Mouse (Mus musculus) MEL (cell line): ENCODE measurements at regions not wholly inside any gene's neighbourhood (a gene's known extent, or its start where the extent isn't known, plus 50 kb on each side); places are given as distances from the start of the nearest gene placed in this dataset.

Experiments
- DNase-seq: peaks from one replicate; pipeline ENCODE4 v3.0.0; 2011; ENCODE audit warnings: low read depth, low spot score
- H3K27ac ChIP-seq: 2 replicates; pipeline ENCODE4 v1.5.1; 2012; ENCODE audit warnings: low read depth, mild to moderate bottlenecking, control low read depth, low read length, moderate library complexity; ENCODE audit not compliant: control insufficient read depth
- H3K27me3 ChIP-seq, 2 experiments: fragments of 150-350 bp in 1 of 2; sonication (generic) in 1 of 2; 2 replicates each; pipeline ENCODE4 v1.6.1; 2012; ENCODE audit warnings: low read length in 2 of 2, mild to moderate bottlenecking in 2 of 2, improper control_type of control experiment in 1 of 2, moderate library complexity in 1 of 2; ENCODE audit not compliant: insufficient read depth in 2 of 2, control insufficient read depth in 1 of 2
- H3K36me3 ChIP-seq, 2 experiments: 2 replicates each; pipeline ENCODE4 v1.6.1; 2012 to 2014; ENCODE audit warnings: low read length in 2 of 2, improper control_type of control experiment in 1 of 2, inconsistent platforms in 1 of 2, mild to moderate bottlenecking in 1 of 2; ENCODE audit not compliant: insufficient read depth in 2 of 2, control insufficient read depth in 1 of 2
- H3K4me1 ChIP-seq, 2 experiments: fragments of 150-350 bp in 1 of 2; sonication (generic) in 1 of 2; 2 replicates each; pipeline ENCODE4 v1.6.1; 2012; ENCODE audit warnings: low read length in 2 of 2, improper control_type of control experiment in 1 of 2, mild to moderate bottlenecking in 1 of 2; ENCODE audit not compliant: insufficient read depth in 2 of 2, control insufficient read depth in 1 of 2
- H3K4me3 ChIP-seq, 2 experiments: fragments of 150-350 bp in 1 of 2; sonication (generic) in 1 of 2; 2 replicates each; pipeline ENCODE4 v1.5.1; 2012; ENCODE audit warnings: low read depth in 2 of 2, low read length in 2 of 2, mild to moderate bottlenecking in 2 of 2, moderate library complexity in 2 of 2, control low read depth in 1 of 2, improper control_type of control experiment in 1 of 2; ENCODE audit not compliant: control insufficient read depth in 1 of 2, insufficient read depth in 1 of 2
- H3K79me2 ChIP-seq: 2 replicates; pipeline ENCODE4 v1.6.1; 2012; ENCODE audit warnings: mild to moderate bottlenecking, low read length, moderate library complexity; ENCODE audit not compliant: control insufficient read depth, poor library complexity, insufficient read depth
- H3K9ac ChIP-seq: 2 replicates; pipeline ENCODE4 v1.6.1; 2012; ENCODE audit warnings: low read depth, mild to moderate bottlenecking, control low read depth, low read length, moderate library complexity; ENCODE audit not compliant: control insufficient read depth, poor library complexity, severe bottlenecking
- H3K9me3 ChIP-seq: fragments of 150-350 bp; sonication (generic); replicated peaks from 2 replicates; pipeline ENCODE4 v1.6.1; 2012; ENCODE audit warnings: mild to moderate bottlenecking, low read length, improper control_type of control experiment, moderate library complexity; ENCODE audit not compliant: insufficient read depth
- BHLHE40 ChIP-seq: IDR thresholded peaks from 2 replicates; pipeline ENCODE4 v1.6.1; 2012; ENCODE audit warnings: low read depth, mild to moderate bottlenecking, inconsistent platforms, low read length, improper control_type of control experiment, borderline replicate concordance
- CHD1 ChIP-seq: IDR thresholded peaks from 2 replicates; pipeline ENCODE4 v1.6.1; 2012; ENCODE audit warnings: low read depth, mild to moderate bottlenecking, inconsistent platforms, low read length, improper control_type of control experiment
- CHD2 ChIP-seq: IDR thresholded peaks from 2 replicates; pipeline ENCODE4 v1.6.1; 2011; ENCODE audit warnings: low read length, improper control_type of control experiment
- E2F4 ChIP-seq: IDR thresholded peaks from 2 replicates; pipeline ENCODE4 v1.6.1; 2011; ENCODE audit warnings: low read depth, low read length, improper control_type of control experiment, borderline replicate concordance
- GABPA ChIP-seq: IDR thresholded peaks from 2 replicates; pipeline ENCODE4 v1.6.1; 2012; ENCODE audit warnings: low read depth, mild to moderate bottlenecking, inconsistent platforms, low read length, improper control_type of control experiment, moderate library complexity
- GATA1 ChIP-seq: IDR thresholded peaks from 2 replicates; pipeline ENCODE4 v1.6.1; 2011; ENCODE audit warnings: low read depth, low read length, improper control_type of control experiment
- HCFC1 ChIP-seq: IDR thresholded peaks from 2 replicates; pipeline ENCODE4 v1.6.1; 2012; ENCODE audit warnings: low read depth, mild to moderate bottlenecking, inconsistent platforms, low read length, improper control_type of control experiment, moderate library complexity
- KAT2A ChIP-seq: conservative IDR thresholded peaks from 2 replicates; pipeline ENCODE4 v1.6.1; 2012; ENCODE audit warnings: low read depth, low read length, improper control_type of control experiment, inconsistent platforms
- MAFK ChIP-seq: IDR thresholded peaks from 2 replicates; pipeline ENCODE4 v1.6.1; 2011; ENCODE audit warnings: low read depth, mild to moderate bottlenecking, low read length, improper control_type of control experiment, borderline replicate concordance
- MAX ChIP-seq: IDR thresholded peaks from 2 replicates; pipeline ENCODE4 v1.6.1; 2011; ENCODE audit warnings: low read length, improper control_type of control experiment
- MAZ ChIP-seq: IDR thresholded peaks from 2 replicates; pipeline ENCODE4 v1.6.1; 2012; ENCODE audit warnings: low read depth, mild to moderate bottlenecking, inconsistent platforms, low read length, improper control_type of control experiment
- MEF2A ChIP-seq: IDR thresholded peaks from 2 replicates; pipeline ENCODE4 v1.6.1; 2014; ENCODE audit warnings: low read depth, mild to moderate bottlenecking, inconsistent platforms, low read length, improper control_type of control experiment; ENCODE audit not compliant: poor library complexity, insufficient replicate concordance, severe bottlenecking; ENCODE audit errors: extremely low read depth
- MXI1 ChIP-seq: IDR thresholded peaks from 2 replicates; pipeline ENCODE4 v1.6.1; 2011; ENCODE audit warnings: mild to moderate bottlenecking, low read depth, low read length, improper control_type of control experiment
- NELFE ChIP-seq: IDR thresholded peaks from 2 replicates; pipeline ENCODE4 v1.6.1; 2011; ENCODE audit warnings: low read depth, low read length, improper control_type of control experiment
- POLR2A ChIP-seq, 2 experiments: IDR thresholded peaks; 2 replicates each; pipeline ENCODE4 v1.6.1; 2011 to 2012; ENCODE audit warnings: low read length in 2 of 2, mild to moderate bottlenecking in 2 of 2, control low read depth in 1 of 2, improper control_type of control experiment in 1 of 2, low read depth in 1 of 2, moderate library complexity in 1 of 2; ENCODE audit not compliant: control insufficient read depth in 1 of 2, insufficient read depth in 1 of 2, poor library complexity in 1 of 2
- POLR2AphosphoS2 ChIP-seq: IDR thresholded peaks from 2 replicates; pipeline ENCODE4 v1.6.1; 2011; ENCODE audit warnings: low read length, improper control_type of control experiment
- POLR2AphosphoS5 ChIP-seq: IDR thresholded peaks from 2 replicates; pipeline ENCODE4 v1.6.1; 2012; ENCODE audit warnings: low read depth, borderline replicate concordance, mild to moderate bottlenecking, inconsistent platforms, low read length, moderate library complexity, mixed read lengths
- RAD21 ChIP-seq: IDR thresholded peaks from 2 replicates; pipeline ENCODE4 v1.6.1; 2011; ENCODE audit warnings: mild to moderate bottlenecking, low read depth, low read length, improper control_type of control experiment
- RCOR1 ChIP-seq: IDR thresholded peaks from 2 replicates; pipeline ENCODE4 v1.6.1; 2012; ENCODE audit warnings: low read depth, mild to moderate bottlenecking, inconsistent platforms, low read length, improper control_type of control experiment
- SIN3A ChIP-seq: IDR thresholded peaks from 2 replicates; pipeline ENCODE4 v1.6.1; 2012; ENCODE audit warnings: low read length, improper control_type of control experiment, inconsistent platforms
- SMC3 ChIP-seq: IDR thresholded peaks from 2 replicates; pipeline ENCODE4 v1.6.1; 2011; ENCODE audit warnings: low read depth, low read length, improper control_type of control experiment
- TAL1 ChIP-seq: IDR thresholded peaks from 2 replicates; pipeline ENCODE4 v1.6.1; 2012; ENCODE audit warnings: mild to moderate bottlenecking, inconsistent platforms, low read length, moderate library complexity, mixed read lengths
- TBP ChIP-seq: IDR thresholded peaks from 2 replicates; pipeline ENCODE4 v1.8.0; 2011; ENCODE audit warnings: low read depth, low read length, improper control_type of control experiment
- TCF12 ChIP-seq: IDR thresholded peaks from 2 replicates; pipeline ENCODE4 v1.6.1; 2014; ENCODE audit warnings: low read depth, mild to moderate bottlenecking, inconsistent platforms, low read length, improper control_type of control experiment, moderate library complexity
- UBTF ChIP-seq: IDR thresholded peaks from 2 replicates; pipeline ENCODE4 v1.6.1; 2012; ENCODE audit warnings: low read depth, mild to moderate bottlenecking, inconsistent platforms, low read length, improper control_type of control experiment, moderate library complexity, borderline replicate concordance; ENCODE audit not compliant: insufficient read depth
- USF2 ChIP-seq, 2 experiments: IDR thresholded peaks; 2 replicates each; pipeline ENCODE4 v1.6.1; 2011 to 2012; ENCODE audit warnings: improper control_type of control experiment in 2 of 2, low read length in 2 of 2, borderline replicate concordance in 1 of 2, inconsistent platforms in 1 of 2, low read depth in 1 of 2, mild to moderate bottlenecking in 1 of 2; ENCODE audit not compliant: insufficient read depth in 1 of 2
- ZMIZ1 ChIP-seq: IDR thresholded peaks from 2 replicates; pipeline ENCODE4 v1.6.1; 2012; ENCODE audit warnings: low read depth, mild to moderate bottlenecking, inconsistent platforms, low read length, improper control_type of control experiment, moderate library complexity

- Histone ChIP-seq H3K79me2 (no peaks in the 10 kb centered on the region), H3K4me3 (no peak overlapping the region), H3K27ac (no peak overlapping the region), H3K4me1 (no peaks in the 10 kb centered on the region), H3K9ac (no peak overlapping the region), H3K36me3 (no peaks in the 10 kb centered on the region), H3K9me3 (no peaks in the 10 kb centered on the region), H3K27me3 (no peaks in the 10 kb centered on the region)
- TF ChIP-seq CHD2, result no peak
- no peak for TF ChIP-seq UBTF
- no peak for TF ChIP-seq MAFK
- TF ChIP-seq SIN3A, result no peak
- no peak for TF ChIP-seq POLR2AphosphoS2
- TF ChIP-seq CHD1, result no peak
- TF ChIP-seq NELFE, result no peak
- TF ChIP-seq E2F4, result no peak
- no peak for TF ChIP-seq TBP
- TF ChIP-seq MEF2A, result no peak
- TF ChIP-seq RCOR1, result no peak
- TF ChIP-seq POLR2A (IDR thresholded peaks at IDR 0.05; ENCODE audit: control insufficient read depth in 1 of 2, insufficient read depth in 1 of 2, low read depth in 1 of 2, low read length in 2 of 2, poor library complexity in 1 of 2), result no peak
- TF ChIP-seq ZMIZ1, result no peak
- TF ChIP-seq GATA1, result no peak
- TF ChIP-seq MXI1, result no peak
- no peak for TF ChIP-seq MAX
- TF ChIP-seq POLR2AphosphoS5, result no peak
- no peak for TF ChIP-seq RAD21
- TF ChIP-seq GABPA, result no peak
- no peak for DNase-seq
Measured at GRCm38 (mm10) chr17:14610791-14611522, 83.1 kb downstream of the Thbs2 start.

- H3K27me3 ChIP-seq, result no peaks in the 10 kb centered on the region
- H3K4me3 ChIP-seq, result no peak overlapping the region
- H3K9ac ChIP-seq, result no peak overlapping the region
- no peaks in the 10 kb centered on the region for H3K79me2 ChIP-seq
- no peak for DNase-seq
- TF ChIP-seq TCF12, result no peak
- TF ChIP-seq KAT2A, result no peak
- no peak for TF ChIP-seq SIN3A
- no peak for TF ChIP-seq TAL1
- TF ChIP-seq MXI1, result no peak
- no peak for TF ChIP-seq CHD1
- TF ChIP-seq SMC3, result no peak
- no peak for TF ChIP-seq BHLHE40
- TF ChIP-seq TBP, result no peak
- no peak for TF ChIP-seq CHD2
- no peak for TF ChIP-seq RAD21
- no peak for TF ChIP-seq MAX
- no peak for TF ChIP-seq USF2 (IDR thresholded peaks at IDR 0.05; ENCODE audit: borderline replicate concordance in 1 of 2, insufficient read depth in 1 of 2, low read depth in 1 of 2, low read length in 2 of 2)
- TF ChIP-seq MEF2A, result no peak
- no peak for TF ChIP-seq MAZ
- TF ChIP-seq HCFC1, result no peak
- no peaks in the 10 kb centered on the region for H3K36me3 ChIP-seq
- H3K9me3 ChIP-seq, result no peaks in the 10 kb centered on the region
- H3K4me1 ChIP-seq, result no peaks in the 10 kb centered on the region
- no peak overlapping the region for H3K27ac ChIP-seq
Measured at GRCm38 (mm10) chr17:14608845-14609244, 85.2 kb downstream of the Thbs2 start.
